Mouse (Mus musculus): ENCODE measurements around the gene BC048403.

The BC048403 gene

DNA sequence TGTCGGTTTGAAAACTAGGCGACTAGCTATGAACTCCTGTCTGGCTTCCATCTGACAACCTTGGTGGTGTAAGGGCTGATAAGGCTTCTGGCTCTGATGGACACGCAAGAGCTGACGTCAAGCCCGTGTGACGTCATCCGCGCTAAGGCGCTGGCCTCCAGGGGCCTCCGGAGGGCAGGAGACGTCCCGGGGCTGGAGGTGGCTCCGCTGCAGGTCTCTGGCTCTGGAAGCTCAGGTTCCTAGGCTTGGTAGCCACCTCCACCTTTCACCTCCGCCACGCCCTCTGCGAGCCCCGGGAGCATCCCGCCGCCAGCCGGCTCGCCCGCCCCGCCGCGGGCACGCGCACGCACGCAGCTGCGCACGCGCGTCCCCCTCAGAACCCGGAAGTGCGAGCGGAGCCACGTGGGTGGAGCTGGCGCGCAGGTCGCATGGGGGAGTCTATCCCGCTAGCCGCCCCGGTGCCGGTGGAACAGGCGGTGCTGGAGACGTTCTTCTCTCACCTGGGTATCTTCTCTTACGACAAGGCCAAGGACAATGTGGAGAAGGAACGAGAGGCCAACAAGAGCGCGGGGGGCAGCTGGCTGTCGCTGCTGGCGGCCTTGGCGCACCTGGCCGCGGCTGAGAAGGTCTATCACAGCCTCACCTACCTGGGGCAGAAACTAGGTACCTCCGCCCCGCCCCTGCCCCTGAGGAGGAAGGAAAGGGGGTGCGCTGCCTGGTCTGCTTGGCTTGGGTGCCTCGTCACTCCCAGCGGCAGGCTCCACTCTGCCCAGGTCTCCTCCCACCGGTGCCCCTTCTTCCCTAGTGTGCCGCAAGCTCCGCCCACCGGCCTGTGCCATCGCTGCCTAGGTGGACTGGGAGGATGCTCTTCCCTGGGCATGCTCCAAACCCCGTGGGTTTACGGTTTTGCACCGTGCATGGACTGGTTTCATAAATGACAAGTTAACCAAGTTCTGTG is at the start of gene BC048403:
Gene BC048403, plus strand, starts transcription at position 390 of the 958 bp plus-strand sequence.
- in situ Hi-C loops (cut with MboI, MseI) = no loop called here

DNA sequence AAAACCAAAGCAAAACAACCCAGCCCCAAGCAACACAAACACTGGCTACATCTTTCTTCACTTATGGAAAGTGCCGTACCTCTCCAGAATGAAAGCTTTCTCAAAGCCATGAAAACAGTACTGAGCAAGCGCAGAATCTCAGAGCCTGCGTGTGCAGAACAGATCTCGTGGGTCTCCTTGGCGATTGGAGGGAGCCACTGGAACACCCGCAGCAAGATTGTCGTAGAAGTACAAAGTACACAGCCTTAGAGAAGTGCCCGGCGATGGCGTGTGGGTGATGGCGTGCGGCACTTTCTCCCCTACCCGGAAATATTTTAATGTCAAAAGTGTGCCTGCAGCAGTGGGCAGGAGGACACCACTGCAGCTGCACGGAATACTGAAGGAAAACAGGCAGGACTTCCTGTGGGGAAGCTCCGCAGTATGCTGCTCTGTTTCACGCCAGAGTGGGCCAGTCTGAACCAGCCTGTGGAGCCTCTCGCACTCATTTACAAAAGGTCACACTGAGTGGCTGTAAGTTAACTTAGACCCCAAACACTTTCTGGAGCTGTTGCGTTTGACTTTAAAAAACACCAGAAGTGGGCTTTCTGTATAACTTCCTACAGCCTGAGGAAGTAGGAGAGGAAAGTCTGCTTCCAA is 46.7 kb upstream of the BC048403 start:
- in situ Hi-C loops (cut with MboI, MseI) = loop anchor here (5.0 kb wide), 1 partner anchor 46 kb away; no protein-coding TSS in a partner anchor

DNA sequence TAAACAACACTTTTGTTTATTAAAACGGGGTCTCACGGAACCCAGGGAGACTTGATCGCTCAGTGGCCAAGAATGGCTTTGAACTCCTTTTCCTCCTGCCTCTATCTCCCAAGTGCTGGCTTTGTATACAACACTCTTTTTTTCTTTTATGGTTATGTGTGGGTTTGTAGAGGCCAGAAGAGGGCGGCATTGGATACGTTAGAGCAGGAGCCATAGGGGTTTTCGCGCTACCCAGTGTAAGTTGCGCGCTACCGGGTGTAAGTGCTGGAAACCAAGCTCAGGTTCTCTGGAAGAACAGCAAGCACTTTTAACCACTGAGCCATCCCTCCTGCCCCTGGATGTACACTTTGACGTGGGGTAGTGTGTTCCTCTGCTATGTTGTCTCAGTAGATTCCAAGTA is 45.2 kb upstream of the BC048403 start:
- in situ Hi-C loops (cut with MboI, MseI) = loop anchor here (5.0 kb wide), 1 partner anchor 47 kb away; no protein-coding TSS in a partner anchor

DNA sequence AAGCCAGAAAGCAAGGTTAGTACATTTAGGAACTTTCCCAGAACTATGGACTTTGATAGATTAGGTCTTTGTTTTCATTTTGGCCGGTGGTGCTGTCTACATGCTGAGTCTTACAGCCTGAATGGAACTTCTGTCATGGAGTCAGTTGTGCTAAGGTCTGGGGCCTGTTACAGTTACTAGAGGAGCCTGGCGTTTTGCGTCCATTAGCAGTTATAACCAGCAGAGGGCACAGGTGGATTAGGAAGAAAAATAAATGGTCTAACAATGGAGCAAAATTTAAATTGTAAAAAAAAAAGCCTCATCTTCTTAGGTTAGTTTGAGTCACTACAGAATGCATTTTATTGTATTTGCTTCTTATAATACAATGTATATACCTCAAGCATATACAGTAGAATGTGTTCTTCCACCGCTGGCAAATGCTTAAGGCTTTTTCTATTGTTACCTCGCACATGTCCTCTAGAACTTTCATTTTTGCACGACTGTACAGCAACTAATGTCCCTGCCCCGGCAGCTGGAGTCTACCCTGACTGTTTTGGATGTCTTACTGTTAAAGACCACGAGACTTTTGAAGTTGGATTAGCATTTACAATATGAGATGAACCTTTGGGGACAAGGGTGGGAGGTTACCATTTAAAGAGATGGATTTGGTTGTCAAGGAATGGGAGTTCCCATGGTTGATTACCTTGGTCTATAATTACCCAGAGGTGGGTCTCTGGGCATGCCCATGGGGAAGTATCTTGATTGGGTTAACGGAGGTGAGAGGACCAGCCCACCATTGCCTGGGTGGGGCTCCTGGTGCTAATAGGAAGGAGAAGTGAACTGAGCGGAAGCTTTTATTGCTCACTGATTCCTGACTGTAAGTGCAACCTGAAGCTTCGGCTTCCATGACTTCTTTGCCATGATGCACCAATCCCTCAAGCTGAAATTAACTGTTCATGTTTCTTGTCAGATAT is 38.2 kb upstream of the BC048403 start:
- in situ Hi-C loops (cut with MboI, MseI) = no loop called here

DNA sequence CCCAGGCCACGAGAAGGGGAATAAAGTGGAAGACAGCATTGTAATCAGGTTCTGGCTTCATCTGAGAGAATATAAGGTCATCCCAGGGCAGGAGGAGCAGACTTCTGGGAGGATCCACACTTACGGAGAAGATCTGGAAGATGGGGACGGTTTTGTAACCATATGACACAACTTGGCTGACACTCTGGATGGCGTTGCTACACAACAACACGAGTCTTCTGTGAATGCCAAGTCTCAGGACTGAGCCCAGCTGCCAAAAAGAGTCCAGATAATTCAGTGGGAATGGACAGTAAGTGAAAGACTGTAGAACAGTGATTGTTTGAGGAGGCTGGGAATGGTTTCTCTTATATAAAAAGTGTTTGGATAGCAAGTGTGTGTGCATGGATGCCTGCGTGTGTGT is 36.1 kb upstream of the BC048403 start:
- in situ Hi-C loops (cut with MboI, MseI) = no loop called here

DNA sequence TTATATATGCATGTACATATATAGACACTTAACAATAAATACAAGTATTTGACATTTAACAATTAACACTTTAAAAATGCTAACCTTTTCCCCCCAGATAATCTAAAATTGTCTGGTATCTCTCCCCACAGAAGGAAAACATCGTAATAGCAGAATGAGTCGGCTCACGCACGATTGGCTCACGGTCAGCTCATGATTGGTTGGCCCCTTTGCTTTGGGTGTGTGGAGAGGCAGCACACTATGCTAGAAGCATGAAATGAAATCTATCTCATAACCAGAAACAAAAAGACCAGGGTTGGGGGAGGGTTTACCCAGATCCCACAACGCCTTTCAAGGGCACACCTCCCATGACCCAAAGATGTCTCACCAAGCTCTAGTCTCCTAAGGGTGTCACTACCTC is 34.9 kb upstream of the BC048403 start:
- in situ Hi-C loops (cut with MboI, MseI) = no loop called here

DNA sequence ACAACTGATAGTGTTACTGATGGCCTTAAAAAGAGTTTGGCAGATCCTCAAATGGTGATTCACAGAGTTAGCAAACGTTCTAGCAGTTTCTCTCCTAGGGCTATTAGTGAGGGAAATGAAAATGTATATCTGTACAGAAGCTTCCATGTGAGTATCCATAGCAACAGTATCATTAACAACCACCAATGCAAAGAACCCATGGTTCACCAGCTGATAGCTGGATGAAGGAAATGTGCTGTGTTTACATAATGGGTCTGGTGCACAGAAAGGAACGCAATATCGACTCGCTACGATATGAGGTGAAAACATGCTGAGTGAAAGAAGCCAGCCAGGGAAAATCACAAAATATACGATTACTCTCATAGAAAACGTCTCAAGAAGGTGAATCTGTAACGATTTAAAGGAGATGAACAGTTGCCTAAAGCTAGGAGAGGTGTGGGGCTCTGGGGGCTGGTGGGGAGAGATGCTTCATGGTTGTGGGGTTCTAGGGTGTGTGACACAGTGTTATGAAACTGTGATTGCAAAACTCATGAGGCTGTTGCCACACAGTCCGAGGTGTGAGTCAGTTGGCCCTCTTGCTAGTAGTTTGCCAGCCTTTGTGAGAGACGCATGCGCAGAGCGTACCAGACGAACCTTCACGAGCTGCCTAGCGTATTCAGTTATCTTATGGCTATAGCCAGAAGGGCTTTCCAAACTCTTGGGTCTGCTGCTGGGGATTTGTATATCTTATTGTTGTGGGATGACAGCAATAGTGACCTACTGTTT is 34.2 kb upstream of the BC048403 start:
- in situ Hi-C loops (cut with MboI, MseI) = no loop called here

DNA sequence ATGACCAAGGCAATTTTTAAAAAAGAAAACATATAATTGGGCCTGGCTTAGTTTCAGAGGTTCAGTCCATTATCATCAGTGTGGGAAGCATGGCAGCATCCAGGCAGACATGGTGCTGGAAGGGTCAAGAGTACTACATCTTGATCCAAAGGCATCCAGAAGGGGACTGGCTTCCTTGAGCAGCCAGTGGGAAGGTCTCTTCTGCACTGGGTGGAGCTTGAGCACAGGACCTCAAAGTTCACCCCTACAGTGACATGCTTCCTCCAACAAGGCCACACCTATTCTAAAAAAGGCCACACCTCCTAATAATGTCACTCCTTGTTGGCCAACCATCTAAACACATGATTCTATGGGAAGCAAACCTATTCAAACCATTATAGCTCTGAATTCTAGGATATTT is 22.9 kb upstream of the BC048403 start:
- in situ Hi-C loops (cut with MboI, MseI) = no loop called here

DNA sequence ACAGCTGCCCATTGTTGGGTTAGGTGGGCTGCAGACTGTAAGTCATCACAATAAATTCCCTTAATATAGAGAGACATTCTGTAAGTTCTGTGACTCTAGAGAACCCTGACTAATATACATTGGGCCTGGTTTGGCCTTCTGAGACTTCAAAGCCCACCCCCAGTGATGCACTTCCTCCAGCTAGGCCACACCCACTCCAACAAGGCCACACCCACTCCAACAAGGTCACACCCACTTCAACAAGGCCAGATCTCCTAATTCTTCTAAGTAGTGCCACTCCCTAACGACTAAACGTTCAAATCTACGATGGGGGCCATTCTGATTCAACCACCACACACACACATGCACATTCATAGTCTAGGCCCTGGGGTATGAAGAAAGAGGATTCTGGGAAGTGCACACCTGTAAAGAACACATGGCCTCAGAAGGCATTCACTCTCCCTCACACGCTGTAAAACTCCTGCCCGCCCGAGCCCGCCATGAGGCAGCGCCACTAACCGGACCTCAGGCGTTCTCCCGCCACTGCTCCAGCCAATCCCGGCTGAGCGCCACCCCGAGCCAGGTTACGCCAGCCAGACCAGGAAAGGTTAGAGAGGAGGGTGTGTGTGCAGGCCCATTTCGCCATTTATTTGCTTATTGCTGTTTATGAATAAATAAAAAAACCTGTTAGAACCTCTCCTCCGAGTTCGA is 20.7 kb upstream of the BC048403 start:
- in situ Hi-C loops (cut with MboI, MseI) = no loop called here

DNA sequence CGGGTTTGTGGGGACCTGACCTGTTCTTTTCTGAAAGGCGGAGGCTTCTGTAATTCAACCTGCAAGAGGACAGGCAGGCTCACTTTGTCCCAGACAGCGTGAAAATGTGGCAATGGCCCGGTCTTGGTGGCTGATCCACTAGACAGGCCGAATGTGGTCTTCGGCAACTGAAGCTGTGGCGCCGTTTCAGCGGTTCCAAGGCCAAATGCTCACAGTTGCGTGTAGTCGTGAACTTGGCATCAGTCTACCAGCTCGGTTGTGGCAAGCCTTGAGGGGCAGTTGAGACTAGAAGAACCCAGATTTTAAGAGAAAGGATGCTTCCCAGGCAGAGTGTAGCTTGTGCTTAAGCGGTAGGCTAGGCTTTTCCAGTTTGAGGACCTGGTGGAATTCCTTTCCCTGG is 19.0 kb upstream of the BC048403 start:
- in situ Hi-C loops (cut with MboI, MseI) = no loop called here

DNA sequence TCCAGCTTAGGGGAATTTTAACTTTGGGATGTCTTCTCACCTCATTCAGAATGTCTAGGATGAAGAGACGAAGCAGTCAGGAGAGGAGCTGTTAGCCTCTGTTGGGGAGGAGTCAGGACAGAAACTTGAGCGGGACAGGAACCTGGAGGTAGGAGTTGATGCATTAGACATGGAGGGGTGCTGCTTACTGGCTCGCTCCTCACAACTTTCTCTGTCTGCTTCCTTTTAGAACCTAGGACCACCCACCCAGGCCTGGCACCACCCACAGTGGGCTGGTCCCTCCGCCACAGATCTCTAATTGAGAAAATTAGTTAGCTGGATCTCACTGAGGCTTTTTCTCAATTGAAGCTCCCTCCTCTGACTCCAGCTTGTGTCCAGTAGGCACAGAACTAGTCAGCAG is 13.2 kb upstream of the BC048403 start:
- in situ Hi-C loops (cut with MboI, MseI) = no loop called here

DNA sequence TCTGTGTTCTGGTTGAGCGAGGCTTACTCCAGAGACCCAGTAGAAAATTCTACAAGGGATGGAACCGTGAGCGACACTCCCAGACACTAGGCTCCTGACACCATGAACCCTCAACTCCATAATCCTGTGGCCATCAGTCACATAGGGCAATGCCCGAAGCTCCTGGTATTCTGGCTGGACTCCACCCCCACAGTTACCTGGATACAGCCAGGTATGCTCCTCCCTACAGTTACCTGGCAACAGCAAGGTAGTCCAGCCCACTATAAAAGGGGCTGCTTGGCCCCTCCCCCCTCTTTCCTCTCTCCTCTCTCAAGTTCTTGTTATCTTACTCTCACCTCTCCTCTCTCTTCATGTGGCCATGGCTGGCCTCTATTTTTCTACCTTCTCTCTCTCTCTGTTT is 12.6 kb upstream of the BC048403 start:
- in situ Hi-C loops (cut with MboI, MseI) = no loop called here

DNA sequence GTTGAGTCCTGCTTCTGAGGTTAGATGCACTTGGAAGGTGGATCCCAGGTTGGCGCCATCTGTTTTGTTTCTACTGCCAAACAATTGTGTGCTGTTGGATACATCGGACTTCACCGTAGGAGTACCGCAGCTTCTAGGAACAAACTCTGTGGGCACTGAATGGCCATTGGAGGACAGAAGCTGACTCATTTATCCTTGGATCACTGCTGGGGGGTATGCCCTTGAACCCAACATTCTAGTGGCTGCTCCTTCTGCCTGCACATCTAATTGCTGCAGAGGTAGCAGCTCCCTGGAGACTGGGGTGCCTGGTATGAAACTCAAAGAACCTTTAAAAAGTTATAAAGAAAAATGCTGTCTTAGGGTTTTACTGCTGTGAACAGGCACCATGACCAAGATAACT is 11.5 kb upstream of the BC048403 start:
- in situ Hi-C loops (cut with MboI, MseI) = no loop called here

DNA sequence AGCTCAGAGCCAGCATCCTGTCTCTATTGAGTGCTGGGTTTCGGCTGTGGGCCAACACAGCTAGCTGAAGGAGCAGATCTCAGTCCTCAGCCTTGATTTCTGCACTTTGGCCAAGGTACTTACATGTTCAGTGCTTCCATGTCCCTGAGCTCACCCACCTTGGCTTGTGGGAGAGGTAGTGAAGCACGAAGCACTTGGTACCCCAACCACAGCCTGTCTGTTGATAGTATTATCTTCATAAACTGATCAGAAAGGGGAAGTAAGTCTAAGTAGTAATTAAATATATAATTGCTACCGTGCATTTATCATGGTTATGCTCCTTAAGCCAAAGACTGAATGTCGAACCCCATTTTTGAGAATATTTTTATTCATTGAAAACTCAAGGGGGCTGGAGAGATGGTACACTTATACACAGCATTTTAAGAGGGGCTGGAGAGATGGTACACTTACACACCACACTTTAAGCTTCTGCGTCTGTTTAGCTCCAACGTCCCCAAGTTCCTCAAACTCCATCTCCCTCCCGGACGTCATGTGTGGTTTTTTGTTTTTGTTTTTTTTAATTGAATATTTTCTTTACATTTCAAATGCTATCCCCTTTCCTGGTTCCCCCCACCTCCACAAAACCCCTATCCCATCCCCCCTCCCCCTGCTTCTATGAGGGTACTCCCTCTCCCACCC is 8.6 kb upstream of the BC048403 start:
- in situ Hi-C loops (cut with MboI, MseI) = loop anchor here (5.0 kb wide), 1 partner anchor 84 kb away; no protein-coding TSS in a partner anchor

DNA sequence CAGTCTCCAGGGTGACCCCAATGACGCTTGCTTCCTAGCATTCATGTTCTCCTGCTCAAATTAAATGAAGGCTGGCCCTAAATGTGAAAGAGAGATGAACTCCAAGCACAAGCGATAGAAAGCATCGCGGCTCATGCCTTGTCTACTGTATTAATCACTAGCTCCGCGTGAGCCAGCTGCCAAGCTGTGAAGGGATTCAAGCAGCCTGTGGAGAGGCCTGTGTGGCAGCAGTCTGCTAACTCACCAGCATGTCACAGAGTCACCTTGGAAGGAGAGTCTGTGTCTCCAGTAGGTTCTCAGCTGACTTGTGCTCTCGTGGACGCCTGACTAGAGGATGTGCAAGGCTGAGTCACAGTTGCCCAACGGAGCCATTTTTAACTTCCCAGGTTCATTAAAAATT is 7.2 kb upstream of the BC048403 start:
- in situ Hi-C loops (cut with MboI, MseI) = loop anchor here (5.0 kb wide), 1 partner anchor 85 kb away; no protein-coding TSS in a partner anchor

DNA sequence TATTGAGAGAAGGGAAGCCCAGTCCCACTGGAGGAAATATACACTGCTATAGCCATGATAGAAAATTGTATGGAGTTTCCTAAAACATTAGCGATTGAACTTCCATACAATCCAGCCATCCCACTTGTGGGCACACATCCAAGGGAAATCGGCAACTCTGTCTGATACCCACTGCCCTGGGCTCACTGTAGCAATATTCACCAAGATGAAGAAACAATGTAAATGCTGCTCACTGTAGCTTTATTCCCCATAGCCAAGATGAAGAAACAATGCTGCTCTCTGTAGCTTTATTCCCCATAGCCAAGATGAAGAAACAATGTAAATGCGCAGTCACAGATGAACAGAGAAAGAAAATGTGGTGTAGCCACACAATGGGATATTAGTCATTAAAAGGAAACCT is 2.5 kb upstream of the BC048403 start:
- in situ Hi-C loops (cut with MboI, MseI) = no loop called here

DNA sequence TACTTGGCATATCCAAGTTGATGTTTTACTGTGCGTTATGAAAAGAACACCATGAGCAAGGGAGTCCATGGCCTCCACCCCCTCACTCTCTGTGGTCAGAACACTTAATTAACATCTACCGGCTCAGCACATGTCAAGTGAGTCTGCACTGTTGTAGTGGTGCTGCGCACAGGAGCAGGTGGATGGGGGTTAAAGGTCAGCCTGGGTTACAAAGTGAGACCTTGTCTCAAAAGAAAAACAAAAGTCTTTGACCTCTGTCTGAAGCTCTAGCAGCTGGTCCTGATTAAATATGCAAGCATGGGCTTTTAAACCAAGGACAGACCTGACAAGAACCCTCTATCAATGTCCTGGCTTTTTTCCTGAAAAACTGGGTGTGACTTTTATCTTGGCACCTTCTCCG is 2.6 kb downstream of the BC048403 start:
- in situ Hi-C loops (cut with MboI, MseI) = no loop called here

DNA sequence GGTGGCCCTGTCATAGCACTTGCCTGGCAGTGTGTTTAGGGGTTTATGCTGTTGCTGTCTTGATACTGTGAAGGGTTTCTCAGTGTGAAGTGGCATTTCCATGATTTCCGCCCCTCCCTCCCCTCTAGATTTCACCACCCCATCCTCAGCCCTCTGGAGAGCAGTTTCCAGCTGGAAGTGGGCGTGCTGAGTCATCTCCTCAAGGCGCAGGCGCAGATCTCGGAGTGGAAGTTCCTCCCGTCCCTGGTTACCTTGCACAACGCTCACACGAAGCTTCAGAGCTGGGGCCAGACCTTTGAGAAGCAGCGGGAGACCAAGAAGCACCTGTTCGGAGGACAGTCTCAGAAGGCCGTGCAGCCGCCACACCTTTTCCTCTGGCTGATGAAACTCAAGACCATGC is 10.4 kb downstream of the BC048403 start:
- in situ Hi-C loops (cut with MboI, MseI) = no loop called here

DNA sequence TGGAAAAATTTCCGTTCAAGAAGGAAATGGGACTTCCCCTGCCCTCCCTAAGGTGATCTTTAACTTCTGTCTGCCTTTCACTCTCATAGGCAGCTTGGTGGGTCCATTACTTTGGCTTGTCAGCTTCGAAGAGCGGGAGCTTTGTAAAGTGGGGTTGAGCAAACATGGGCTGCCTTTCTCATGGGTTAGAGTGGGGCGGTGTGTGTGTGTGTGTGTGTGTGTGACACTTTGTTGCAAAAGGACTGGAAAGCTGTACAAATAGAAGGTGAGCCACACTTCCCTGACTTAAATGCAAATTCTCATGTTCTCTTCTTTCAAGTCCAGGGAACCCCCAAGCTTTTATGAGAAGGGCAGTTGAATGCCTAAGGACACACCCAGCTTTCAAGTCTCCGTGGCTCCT is 14.5 kb downstream of the BC048403 start:
- in situ Hi-C loops (cut with MboI, MseI) = no loop called here

DNA sequence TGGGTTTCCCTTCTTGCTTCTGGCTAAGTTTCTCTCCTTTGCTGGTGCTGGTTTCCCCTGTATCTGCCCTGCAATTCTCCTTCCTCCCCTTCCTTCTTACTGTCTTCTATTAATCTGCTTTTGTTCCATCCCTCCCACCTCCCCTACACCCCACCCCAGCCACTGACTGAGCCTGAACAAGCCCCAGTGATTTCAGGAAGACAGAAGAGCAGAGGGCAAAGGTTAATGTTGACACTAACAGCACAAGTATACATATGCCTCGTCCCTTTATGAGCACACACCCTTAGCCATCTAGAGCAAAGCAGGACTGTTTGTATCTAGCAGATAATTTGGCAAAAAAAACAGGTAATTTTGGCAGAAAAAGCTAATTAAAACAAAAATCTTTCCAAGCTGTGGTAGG is 16.1 kb downstream of the BC048403 start:
- in situ Hi-C loops (cut with MboI, MseI) = no loop called here
